Mouse (Mus musculus): ENCODE measurements around the gene Ggnbp2. TPM values are rescaled to one million over a fixed set of nuclear protein-coding genes. Genes with fewer than 3 reads are reported as not detected.
"Not testable (repeated sequence)": the region's sequence is repeated elsewhere in the genome, so short reads cannot be mapped to it uniquely, and the experiment has no call there.

The Ggnbp2 gene
- polyA plus RNA-seq, 1 experiment = 113 TPM

DNA sequence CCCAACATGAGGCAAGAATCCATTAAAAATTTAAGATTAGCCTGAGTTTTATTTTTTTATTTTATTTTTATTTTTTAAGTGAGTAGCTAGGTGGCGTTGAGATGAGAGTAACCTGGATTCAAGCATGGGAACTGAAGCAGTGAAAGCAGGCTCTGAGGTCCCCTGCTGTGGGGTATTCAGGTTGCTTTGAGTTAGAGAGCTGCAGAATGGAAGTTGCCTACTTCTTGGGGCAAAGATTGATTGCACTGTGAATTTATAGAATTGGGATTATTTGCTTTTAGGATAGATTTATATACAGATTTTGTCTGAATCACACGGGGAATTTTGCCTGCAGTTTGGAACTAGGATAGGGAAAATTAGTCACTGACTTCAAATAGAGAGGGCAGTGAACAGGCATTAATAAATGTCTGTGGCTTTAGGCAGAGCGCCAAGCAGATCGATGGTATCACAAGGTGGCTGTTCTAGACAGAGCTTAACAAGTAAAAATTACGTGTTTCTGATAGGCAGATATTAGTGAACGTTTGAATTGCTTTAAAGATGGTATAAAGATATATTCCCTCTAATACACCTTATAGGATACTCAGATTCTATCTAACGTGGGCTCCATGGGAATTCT, 23.0 kb downstream of the Ggnbp2 start:
- Histone ChIP-seq H3K27ac (ENCODE audit: control insufficient read depth, insufficient read depth, low read depth, low read length, poor library complexity) (no peak overlapping the region), H3K4me1 (ENCODE audit: control insufficient read depth, insufficient read depth, low read length) (no peaks in the 10 kb centered on the region), H3K4me3 (replicated peaks; ENCODE audit: control insufficient read depth, low read depth, low read length) (no peak overlapping the region)
- TF ChIP-seq POLR2A (IDR thresholded peaks at IDR 0.05; ENCODE audit: borderline replicate concordance, control insufficient read depth, low read depth, low read length) (no peak), CTCF (IDR thresholded peaks at IDR 0.05; ENCODE audit: control insufficient read depth, insufficient read depth, low read length) (no peak)
- WGBS = 71% methylated on average over 7 of the region's 7 CpGs

DNA sequence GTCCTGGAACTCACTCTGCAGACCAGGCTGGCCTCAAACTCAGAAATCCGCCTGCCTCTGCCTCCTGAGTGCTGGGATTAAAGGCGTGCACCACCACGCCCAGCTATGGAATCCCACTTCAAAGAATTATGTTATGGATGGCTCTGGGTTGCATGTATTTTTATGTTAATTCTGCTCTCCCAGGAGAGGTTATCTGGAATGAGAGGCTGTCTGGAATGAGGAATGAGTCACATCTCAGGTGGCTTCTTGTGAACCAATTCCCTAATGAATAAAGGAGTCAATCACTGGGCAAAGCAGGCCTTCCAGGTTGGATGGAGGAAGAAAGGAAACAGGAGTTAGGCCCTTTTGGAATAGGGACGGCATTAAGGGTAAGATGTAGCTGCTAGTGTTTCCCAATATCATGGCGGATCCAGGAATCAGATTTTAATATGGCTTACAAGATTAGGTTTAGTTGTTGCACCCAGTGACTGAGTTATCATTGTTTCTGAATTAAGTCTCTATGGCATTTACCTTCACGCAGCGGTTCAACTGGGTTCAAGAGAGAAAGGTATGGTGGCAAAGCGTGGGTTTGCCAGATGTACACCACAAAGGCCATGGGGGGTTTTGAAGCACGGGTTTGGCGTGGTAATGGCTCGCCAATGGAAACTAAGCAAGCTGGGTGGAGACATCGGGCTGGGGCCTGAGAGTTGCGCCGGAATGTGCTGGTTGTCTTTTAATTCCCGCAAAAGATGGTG, 23.7 kb downstream of the Ggnbp2 start:
- Histone ChIP-seq H3K4me3 (replicated peaks; ENCODE audit: control insufficient read depth, low read depth, low read length) (no peak overlapping the region), H3K27ac (ENCODE audit: control insufficient read depth, insufficient read depth, low read depth, low read length, poor library complexity) (no peak overlapping the region), H3K4me1 (ENCODE audit: control insufficient read depth, insufficient read depth, low read length) (no peaks in the 10 kb centered on the region)
- WGBS = 94% methylated on average over 15 of the region's 15 CpGs
- TF ChIP-seq CTCF (IDR thresholded peaks at IDR 0.05; ENCODE audit: control insufficient read depth, insufficient read depth, low read length) (no peak), POLR2A (IDR thresholded peaks at IDR 0.05; ENCODE audit: borderline replicate concordance, control insufficient read depth, low read depth, low read length) (no peak)

- 0 out of 2 replicates have a peak, but pooled peaks have one; percentile 17 for TF ChIP-seq CTCF (IDR thresholded peaks at IDR 0.05; ENCODE audit: control insufficient read depth, insufficient read depth, low read length)
- TF ChIP-seq POLR2A (IDR thresholded peaks at IDR 0.05; ENCODE audit: borderline replicate concordance, control insufficient read depth, low read depth, low read length) = no peak
- Histone ChIP-seq H3K4me1 (ENCODE audit: control insufficient read depth, insufficient read depth, low read length) (no peaks in the 10 kb centered on the region), H3K4me3 (replicated peaks; ENCODE audit: control insufficient read depth, low read depth, low read length) (no peak overlapping the region), H3K27ac (ENCODE audit: control insufficient read depth, insufficient read depth, low read depth, low read length, poor library complexity) (no peak overlapping the region)
- WGBS = 85% methylated on average over 2 of the region's 2 CpGs
Observed at GRCm38 (mm10) chr11:84839330-84839729, 31.3 kb downstream of the Ggnbp2 start.

- Histone ChIP-seq H3K4me3 (replicated peaks; ENCODE audit: control insufficient read depth, low read depth, low read length) (peak overlapping the region; percentile 98), H3K27ac (ENCODE audit: control insufficient read depth, insufficient read depth, low read depth, low read length, poor library complexity) (peak overlapping the region; percentile 94)
- 55% methylated on average over 11 of the region's 11 CpGs for WGBS
- H3K4me1 ChIP-seq (ENCODE audit: control insufficient read depth, insufficient read depth, low read length) = not testable (repeated sequence)
Observed at GRCm38 (mm10) chr11:84829495-84829894, 41.1 kb downstream of the Ggnbp2 start.

DNA sequence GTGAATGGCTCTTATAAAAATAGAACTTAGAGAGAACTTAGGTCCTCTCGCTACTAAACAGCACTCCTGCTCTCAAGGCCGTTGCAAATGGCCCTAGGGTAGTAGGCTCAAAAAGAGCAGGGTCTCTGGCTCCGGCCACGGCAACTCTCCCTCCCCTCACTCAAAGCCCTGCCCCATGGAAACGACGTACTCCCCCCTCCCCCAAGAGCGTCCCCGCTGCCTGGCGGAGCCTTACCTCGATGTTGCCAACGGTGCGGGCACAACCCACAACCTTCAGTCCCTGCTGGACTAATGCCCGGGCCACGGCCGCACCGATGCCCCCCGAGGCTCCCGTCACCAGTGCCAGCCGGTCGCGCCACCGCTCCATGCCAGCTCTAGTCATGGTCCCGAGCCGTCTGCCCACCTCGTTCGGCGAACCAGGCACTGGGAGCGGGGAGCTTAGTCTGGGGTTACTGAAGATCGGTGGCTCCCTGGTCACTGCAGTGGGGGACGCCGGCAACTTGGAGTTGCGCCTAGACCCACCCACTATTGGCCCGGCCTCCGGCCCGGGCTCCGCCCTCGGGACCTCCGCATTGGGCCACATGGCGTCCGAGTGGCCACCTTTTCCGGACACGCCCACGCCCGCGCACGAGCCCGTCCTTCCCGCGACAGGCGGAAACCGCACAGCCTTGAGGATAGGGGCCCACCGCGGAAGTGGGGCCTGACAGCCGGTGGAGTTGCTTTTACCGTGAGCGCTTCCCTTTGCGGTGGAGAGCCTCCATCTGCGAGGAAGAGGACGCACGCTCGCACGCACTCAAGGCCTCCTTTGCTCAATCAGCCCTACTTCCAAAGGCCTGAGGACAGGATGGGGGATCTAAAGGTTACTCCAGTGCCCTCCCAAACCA, 41.9 kb downstream of the Ggnbp2 start, which contains the start of gene Dhrs11:
Dhrs11 (minus strand) TSS at position 479 of the 884 bp plus-strand sequence.
- H3K27ac ChIP-seq (ENCODE audit: control insufficient read depth, insufficient read depth, low read depth, low read length, poor library complexity) = peak within 1 kb of the TSS; percentile 94
- no peak for TF ChIP-seq CTCF (IDR thresholded peaks at IDR 0.05; ENCODE audit: control insufficient read depth, insufficient read depth, low read length)
- peak; percentile 94 for TF ChIP-seq POLR2A (IDR thresholded peaks at IDR 0.05; ENCODE audit: borderline replicate concordance, control insufficient read depth, low read depth, low read length)
- peak within 1 kb of the TSS; percentile 98 for H3K4me3 ChIP-seq (replicated peaks; ENCODE audit: control insufficient read depth, low read depth, low read length)
- no peaks in the 10 kb centered on the region; the same call in 1 of the 2 replicates for H3K4me1 ChIP-seq (ENCODE audit: control insufficient read depth, insufficient read depth, low read length)
- WGBS = under 1% methylated on average over 62 of the region's 62 CpGs

GRCm38 (mm10) chr11:84827901-84828503, 42.6 kb downstream of the Ggnbp2 start:
- 28% methylated on average over 3 of the region's 3 CpGs for WGBS
- TF ChIP-seq CTCF (IDR thresholded peaks at IDR 0.05; ENCODE audit: control insufficient read depth, insufficient read depth, low read length) (no peak), POLR2A (IDR thresholded peaks at IDR 0.05; ENCODE audit: borderline replicate concordance, control insufficient read depth, low read depth, low read length) (no peak)
- Histone ChIP-seq H3K27ac (ENCODE audit: control insufficient read depth, insufficient read depth, low read depth, low read length, poor library complexity) (peak overlapping the region; percentile 94), H3K4me3 (replicated peaks; ENCODE audit: control insufficient read depth, low read depth, low read length) (peak overlapping the region; percentile 98), H3K4me1 (ENCODE audit: control insufficient read depth, insufficient read depth, low read length) (no peaks in the 10 kb centered on the region; the same call in 1 of the 2 replicates)

GRCm38 (mm10) chr11:84827492-84827891, 43.1 kb downstream of the Ggnbp2 start:
- H3K4me1 ChIP-seq (ENCODE audit: control insufficient read depth, insufficient read depth, low read length) = no peaks in the 10 kb centered on the region; the same call in 1 of the 2 replicates
- TF ChIP-seq POLR2A (IDR thresholded peaks at IDR 0.05; ENCODE audit: borderline replicate concordance, control insufficient read depth, low read depth, low read length) (no peak), CTCF (IDR thresholded peaks at IDR 0.05; ENCODE audit: control insufficient read depth, insufficient read depth, low read length) (no peak)
- H3K27ac ChIP-seq (ENCODE audit: control insufficient read depth, insufficient read depth, low read depth, low read length, poor library complexity) = peak overlapping the region; percentile 20; the same call in 1 of the 2 replicates
- peak overlapping the region; percentile 98 for H3K4me3 ChIP-seq (replicated peaks; ENCODE audit: control insufficient read depth, low read depth, low read length)
